Mouse (Mus musculus): ENCODE measurements around the gene Adk.

GRCm38 (mm10) chr14:21433415-21433814, 381.0 kb downstream of the Adk start:
- TF ChIP-seq POLR2A (IDR thresholded peaks at IDR 0.05; ENCODE audit: borderline replicate concordance, low read depth, low read length) (no peak), CTCF (IDR thresholded peaks at IDR 0.05; ENCODE audit: low read depth, low read length) (no peak)

Measured in bone marrow macrophage, adult 2 months (primary cell).